Comparison of ENCODE assay signal across 8 mouse cellular contexts in the genomic region with DNA sequence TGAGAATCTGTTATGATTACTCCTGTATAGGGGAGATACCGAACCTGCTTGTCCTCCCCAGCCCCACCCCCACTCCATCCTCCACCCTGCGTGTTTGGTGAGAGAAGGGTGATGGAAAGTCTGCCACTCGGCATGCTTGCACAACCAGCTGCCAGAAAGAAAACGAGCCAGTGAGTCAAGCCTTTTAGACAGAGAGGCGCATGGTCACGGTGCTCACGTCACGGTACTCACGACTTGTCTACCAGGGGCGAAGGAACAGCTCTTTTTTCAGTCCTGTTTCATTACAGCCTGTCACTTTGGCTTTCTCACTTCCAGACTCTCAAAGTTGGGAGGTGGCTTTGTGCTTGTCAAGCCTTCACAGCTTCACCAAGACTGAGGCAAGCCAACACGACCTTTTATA. TPM values are rescaled to one million over a fixed set of nuclear protein-coding genes. Genes with fewer than 3 reads are reported as not detected.
DNase-seq lines count a peak whose midpoint lies in the region; ATAC-seq and TF ChIP-seq lines count a peak whose summit lies in the region.

No protein-coding gene starts in this region.

- peaks cover 3% of the 10 kb centered on the region; the same call in 1 of the 2 replicates for H3K4me1 ChIP-seq in cerebellum, adult 2 months (ENCODE audit: control insufficient read depth, insufficient read depth, low read length)
- no peaks in the 10 kb centered on the region for H3K4me1 ChIP-seq in midbrain, embryonic 12.5 days

- no peaks in the 10 kb centered on the region for H3K27me3 ChIP-seq in cerebellum, adult 2 months (ENCODE audit: control insufficient read depth, insufficient read depth, low read length)
- no peaks in the 10 kb centered on the region; the same call in 1 of the 2 replicates for H3K27me3 ChIP-seq in midbrain, embryonic 12.5 days

- TF ChIP-seq POLR2A in cerebellum, adult 2 months (IDR thresholded peaks at IDR 0.05; ENCODE audit: borderline replicate concordance, insufficient read depth, low read length), result no peak

- H3K4me3 ChIP-seq in cerebellum, adult 2 months (replicated peaks; ENCODE audit: insufficient read depth, low read depth, low read length), result no peak overlapping the region
- no peak overlapping the region for H3K4me3 ChIP-seq in left cerebral cortex, adult 2 months
- H3K4me3 ChIP-seq in midbrain, embryonic 12.5 days, result no peak overlapping the region

- H3K27ac ChIP-seq in cerebellum, adult 2 months (ENCODE audit: insufficient read depth, low read length), result no peak overlapping the region
- H3K27ac ChIP-seq in left cerebral cortex, adult 2 months, result peak overlapping the region; percentile 66; the same call in 1 of the 2 replicates
- H3K27ac ChIP-seq in midbrain, embryonic 12.5 days (replicated peaks), result peak overlapping the region; percentile 50; the same call in 1 of the 2 replicates

- H3K36me3 ChIP-seq in midbrain, embryonic 12.5 days, result no peaks in the 10 kb centered on the region

- no peak overlapping the region for H3K9ac ChIP-seq in midbrain, embryonic 12.5 days (replicated peaks)

- intact Hi-C loops in left cerebral cortex, adult 2 months (cut with DNase I), result loop anchor here (10.0 kb wide), 1 partner anchor 183 kb away; the partner anchor contains the start of gene Smap1
- intact Hi-C loops in gastrocnemius, postnatal 14 days (cut with DNase I; ENCODE audit: low total_unique reads), result no loop called here

- peak; percentile 93 for ATAC-seq in midbrain, embryonic 12.5 days (ENCODE audit: low FRiP score, low read depth)

- 0 out of 2 replicates have a peak overlapping the region, but pooled peaks have one; percentile 2 for H3K4me2 ChIP-seq in midbrain, embryonic 12.5 days (replicated peaks)

- no peak for TF ChIP-seq CTCF in cerebellum, adult 2 months (IDR thresholded peaks at IDR 0.05; ENCODE audit: borderline replicate concordance, insufficient read depth, low read depth, low read length)
- TF ChIP-seq CTCF in left cerebral cortex, adult 2 months (IDR thresholded peaks at IDR 0.05), result no peak

- peak; percentile 26 to 27 for DNase-seq in cerebellum, adult 2 months
- DNase-seq in cerebellum, adult 8-10 months, result no peak
- peak; percentile 9 for DNase-seq in urinary bladder, postnatal 14 days (ENCODE audit: low spot score)
- no peak for DNase-seq in urinary bladder, postnatal 10 days (ENCODE audit: low spot score)
- peak; percentile 29 to 32 for DNase-seq in left cerebral cortex, adult 2 months (ENCODE audit: extremely low spot score in 1 of 2, low spot score in 2 of 2)
- DNase-seq in spleen, postnatal 4 days (ENCODE audit: low spot score in 2 of 2), result no peak
- no peak for DNase-seq in gastrocnemius, postnatal 14 days

- 12% methylated on average over 11 of the region's 11 CpGs for WGBS in cerebellum, adult 2 months
- WGBS in midbrain, embryonic 12.5 days, result 45% methylated on average over 11 of the region's 11 CpGs

- no peaks in the 10 kb centered on the region for H3K9me3 ChIP-seq in midbrain, embryonic 12.5 days

RNA-seq across cellular contexts. Expression of gene Fam135a, which starts 7.2 kb away (rescaled TPM):
- 38.6 and 39.5 TPM in 2 replicates for polyA plus RNA-seq in cerebellum, adult 2 months (2012; rRNA removed)
- 10 to 100 TPM; 27.0 to 33.1 TPM for total RNA-seq in left cerebral cortex, adult 2 months (2021)
- 49.4 and 51.1 TPM in 2 replicates for polyA plus RNA-seq in midbrain, embryonic 12.5 days (2016; fragmentation: Nextera tagmentation; extraction: Ambion mirVana)
- total RNA-seq in gastrocnemius, postnatal 14 days (2021), result 10 to 100 TPM; 16.7 to 17.2 TPM

Comparison
In these comparisons a context has a peak if more than half of its experiments do, and no peak if none do; other contexts are left out.
1. DNase-seq: peak in cerebellum, adult 2 months (2 of 2), urinary bladder, postnatal 14 days (single experiment) and left cerebral cortex, adult 2 months (2 of 2); none in cerebellum, adult 8-10 months (single experiment), urinary bladder, postnatal 10 days (single experiment), spleen, postnatal 4 days (0 of 2) and gastrocnemius, postnatal 14 days (single experiment).